Mouse (Mus musculus) lung, adult 2 months (tissue): ENCODE results near the gene Chrd. TPM values are rescaled to one million over a fixed set of nuclear protein-coding genes. Genes with fewer than 3 reads are reported as not detected.

Experiments used
- DNase-seq: peaks from one replicate; pipeline ENCODE4 v3.0.0; 2022
- H3K4me1 ChIP-seq: fragments of 200-500 bp; 2 replicates; pipeline ENCODE4 v1.6.1; 2011; ENCODE audit warnings: low read length; ENCODE audit not compliant: control insufficient read depth, insufficient read depth
- H3K4me3 ChIP-seq: fragments of 200-500 bp; replicated peaks from 2 replicates; pipeline ENCODE3; 2011; ENCODE audit warnings: low read depth, mild to moderate bottlenecking, control low read depth, low read length; ENCODE audit errors: extremely low read depth
- CTCF ChIP-seq: fragments of 200-500 bp; IDR thresholded peaks from 2 replicates; pipeline ENCODE4 v1.5.1; 2011; ENCODE audit warnings: mild to moderate bottlenecking, low read length, control low read depth; ENCODE audit not compliant: insufficient read depth
- POLR2A ChIP-seq: fragments of 200-500 bp; IDR thresholded peaks from 2 replicates; pipeline ENCODE4 v1.6.1; 2011; ENCODE audit warnings: low read depth, mild to moderate bottlenecking, control low read depth, low read length, borderline replicate concordance; ENCODE audit errors: extremely low read depth
- WGBS: fragments of 180-500 bp; shearing (Covaris S2); methylation state at CpG from one replicate; pipeline ENCODE4 v1.1.7; 2018; 5-methylcytosine and 5-hydroxymethylcytosine counted together
- polyA plus RNA-seq: library from polyadenylated mRNA; depleted of rRNA; stranded (reverse); fragments of >200 nt; gene quantifications from 2 replicates; pipeline ENCODE4 v1.2.3, GENCODE M21; 2012

Chrd gene
- polyA plus RNA-seq, 1 experiment: 4.4 TPM

DNA sequence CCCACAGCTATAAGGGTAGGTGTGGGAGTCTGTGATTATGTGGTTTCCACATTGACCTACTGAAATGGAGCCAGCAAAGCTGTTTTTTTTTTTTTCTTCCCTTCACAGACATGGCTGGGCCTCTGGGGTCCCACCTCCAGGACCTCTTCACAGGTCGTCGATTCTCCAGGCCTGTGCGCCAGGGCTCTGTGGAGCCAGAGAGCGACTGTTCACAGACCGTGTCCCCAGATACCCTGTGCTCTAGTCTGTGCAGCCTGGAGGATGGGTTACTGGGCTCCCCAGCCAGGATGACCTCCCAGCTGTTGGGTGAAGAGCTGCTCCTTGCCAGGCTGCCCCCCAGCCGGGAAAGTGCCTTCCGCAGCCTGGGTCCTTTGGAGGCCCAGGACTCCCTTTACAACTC is 31.6 kb upstream of the Chrd start:
- TF ChIP-seq CTCF (no peak), POLR2A (no peak)
- Histone ChIP-seq H3K4me1 (no peaks in the 10 kb centered on the region), H3K4me3 (no peak overlapping the region)
- WGBS: 70% methylated on average over 7 of the region's 7 CpGs
- no peak for DNase-seq

DNA sequence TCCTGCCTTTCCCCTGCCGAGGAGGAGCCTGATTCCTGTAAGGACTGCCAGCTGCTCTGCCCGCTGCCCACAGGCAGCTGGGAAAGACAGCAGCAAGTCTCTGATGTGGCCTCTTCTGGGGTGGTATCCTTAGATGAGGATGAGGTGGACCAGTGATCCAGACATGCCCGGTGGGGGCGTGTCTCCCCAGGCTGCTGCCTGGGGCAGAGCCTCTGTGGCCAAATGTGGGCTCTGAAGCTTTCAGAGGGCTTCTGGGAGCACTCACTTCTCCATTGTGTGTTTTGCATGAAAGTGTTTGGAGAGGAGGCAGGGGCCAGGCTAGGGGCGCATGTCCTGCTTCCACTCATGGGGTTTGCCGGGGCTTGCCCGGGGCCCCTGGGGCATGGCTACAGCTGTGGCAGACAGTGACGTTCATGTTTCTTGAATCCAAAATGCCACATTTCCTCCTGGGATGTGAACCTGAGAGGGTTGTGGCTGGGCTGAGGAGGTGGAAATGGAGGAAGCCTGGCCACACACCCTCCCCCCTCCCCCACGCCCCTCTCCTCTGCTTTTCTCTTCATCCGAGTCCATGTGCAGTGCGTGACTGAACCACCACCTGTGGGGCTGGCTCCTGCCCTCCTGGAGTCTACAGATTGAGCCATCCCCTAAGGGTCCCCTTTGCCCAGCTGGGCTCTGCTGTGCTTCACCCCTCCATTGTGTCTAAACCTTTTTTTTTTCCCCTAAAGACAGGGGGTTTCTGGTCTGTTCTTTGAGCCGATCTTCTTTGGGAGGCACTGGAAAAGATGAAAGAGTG is 31.0 kb upstream of the Chrd start:
- DNase-seq: no peak
- Histone ChIP-seq H3K4me1 (no peaks in the 10 kb centered on the region), H3K4me3 (no peak overlapping the region)
- 57% methylated on average over 12 of the region's 12 CpGs for WGBS
- TF ChIP-seq CTCF (no peak), POLR2A (no peak)

DNA sequence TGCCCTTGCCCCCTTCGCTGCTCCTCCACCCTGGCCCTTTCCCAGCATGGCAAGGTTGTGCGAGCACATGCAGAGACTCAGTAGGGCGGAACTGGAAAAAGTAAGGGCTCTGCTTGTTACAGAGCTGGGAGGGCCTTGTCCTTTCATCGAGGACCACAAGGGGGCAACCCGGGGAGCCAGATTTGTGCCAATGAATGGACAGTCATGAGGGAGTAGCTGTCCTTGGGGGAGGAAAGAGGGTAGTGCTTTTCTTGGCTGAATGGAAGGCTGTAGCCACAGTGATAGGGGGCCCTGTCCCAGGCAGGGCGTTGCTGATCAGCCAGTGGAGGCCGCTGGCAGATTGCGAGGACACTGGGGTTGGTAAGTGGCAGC is 30.4 kb upstream of the Chrd start:
- peak; percentile 41 for DNase-seq
- TF ChIP-seq CTCF (peak; percentile 52), POLR2A (no peak)

DNA sequence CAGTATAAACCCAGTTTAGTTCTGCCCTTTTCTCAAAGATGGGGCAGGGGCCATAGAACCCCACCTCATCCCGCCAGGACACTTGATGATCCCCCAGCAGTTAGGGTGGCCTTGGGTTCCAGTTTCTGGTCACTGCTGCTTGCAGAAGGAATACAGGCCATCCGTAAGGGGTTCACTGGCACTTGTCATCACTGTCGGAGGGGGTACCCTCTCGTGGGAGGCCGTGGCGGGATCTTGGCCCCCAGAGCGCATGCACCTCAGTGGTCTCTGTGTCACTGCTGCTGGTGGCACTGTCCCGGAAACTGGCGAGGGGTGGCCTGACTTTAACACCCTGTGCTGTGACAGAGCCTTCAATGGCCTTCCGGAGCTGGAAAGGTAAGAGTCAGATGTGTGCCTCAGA is 29.9 kb upstream of the Chrd start:
- H3K4me3 ChIP-seq: no peak overlapping the region
- 95% methylated on average over 10 of the region's 10 CpGs for WGBS
- TF ChIP-seq CTCF: no peak
- no peak for TF ChIP-seq POLR2A
- no peaks in the 10 kb centered on the region for H3K4me1 ChIP-seq
- DNase-seq: no peak

More for the DNA sequence above, 30.4 kb upstream of the Chrd start:
- Histone ChIP-seq H3K4me3 (no peak overlapping the region), H3K4me1 (no peaks in the 10 kb centered on the region)
- WGBS: 22% methylated on average over 8 of the region's 8 CpGs

DNA sequence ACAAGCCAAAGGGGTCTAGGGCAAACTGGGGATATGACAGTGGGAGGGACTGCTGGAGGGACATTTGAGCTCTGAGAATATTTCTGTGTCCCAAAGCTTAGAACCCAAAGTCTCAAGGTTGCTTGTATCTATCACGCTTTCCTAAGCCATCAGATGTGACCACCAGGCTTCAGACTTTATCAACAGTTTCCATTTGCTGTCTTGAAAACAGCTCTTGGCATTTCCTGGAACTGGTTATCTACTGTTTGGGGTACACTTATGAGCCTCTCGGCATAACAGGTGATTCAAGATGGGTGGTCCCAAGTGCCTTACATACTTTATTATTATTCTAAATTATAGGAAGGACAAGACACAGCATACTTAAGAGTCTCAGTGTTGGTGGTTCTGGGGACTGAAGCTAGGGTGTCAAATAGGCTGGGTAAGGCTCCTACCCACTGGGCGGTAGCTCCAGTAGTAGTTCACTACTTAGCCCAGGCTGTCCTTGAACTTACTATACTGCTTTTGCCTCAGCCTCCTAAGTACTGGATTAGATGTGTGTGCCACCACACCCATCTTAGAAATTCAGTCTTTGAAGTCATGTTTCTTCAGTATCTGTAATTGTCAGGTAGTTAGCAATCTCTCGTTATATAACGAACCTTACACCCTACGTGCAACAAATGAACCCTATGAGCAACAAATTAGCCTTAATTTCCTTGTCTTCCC is 29.1 kb upstream of the Chrd start:
- DNase-seq: no peak
- no peaks in the 10 kb centered on the region for H3K4me1 ChIP-seq
- H3K4me3 ChIP-seq: no peak overlapping the region
- TF ChIP-seq POLR2A (no peak), CTCF (no peak)
- 84% methylated on average over 6 of the region's 6 CpGs for WGBS

DNA sequence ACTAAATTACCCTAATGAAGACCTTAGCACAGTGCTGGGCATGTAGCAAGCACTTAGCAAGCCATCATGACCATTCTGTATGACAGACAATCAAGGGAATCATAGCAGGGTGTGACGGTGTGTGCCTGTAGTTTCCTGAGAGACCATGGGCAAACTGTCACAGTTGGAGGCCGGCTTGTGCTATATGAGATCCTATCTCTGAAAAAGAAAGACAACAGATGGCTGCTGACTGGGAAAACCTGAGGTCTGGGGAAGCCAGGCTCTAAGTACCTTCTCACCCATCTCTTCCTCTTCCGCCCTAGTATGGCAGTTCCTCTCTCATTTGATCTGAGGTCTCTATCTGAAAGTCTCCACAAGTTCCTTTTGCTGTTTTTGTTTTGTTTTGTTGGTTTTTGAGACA is 27.1 kb upstream of the Chrd start:
- DNase-seq: no peak
- H3K4me3 ChIP-seq: no peak overlapping the region
- no peaks in the 10 kb centered on the region for H3K4me1 ChIP-seq
- TF ChIP-seq POLR2A (no peak), CTCF (no peak)
- 74% methylated on average over 3 of the region's 3 CpGs for WGBS

DNA sequence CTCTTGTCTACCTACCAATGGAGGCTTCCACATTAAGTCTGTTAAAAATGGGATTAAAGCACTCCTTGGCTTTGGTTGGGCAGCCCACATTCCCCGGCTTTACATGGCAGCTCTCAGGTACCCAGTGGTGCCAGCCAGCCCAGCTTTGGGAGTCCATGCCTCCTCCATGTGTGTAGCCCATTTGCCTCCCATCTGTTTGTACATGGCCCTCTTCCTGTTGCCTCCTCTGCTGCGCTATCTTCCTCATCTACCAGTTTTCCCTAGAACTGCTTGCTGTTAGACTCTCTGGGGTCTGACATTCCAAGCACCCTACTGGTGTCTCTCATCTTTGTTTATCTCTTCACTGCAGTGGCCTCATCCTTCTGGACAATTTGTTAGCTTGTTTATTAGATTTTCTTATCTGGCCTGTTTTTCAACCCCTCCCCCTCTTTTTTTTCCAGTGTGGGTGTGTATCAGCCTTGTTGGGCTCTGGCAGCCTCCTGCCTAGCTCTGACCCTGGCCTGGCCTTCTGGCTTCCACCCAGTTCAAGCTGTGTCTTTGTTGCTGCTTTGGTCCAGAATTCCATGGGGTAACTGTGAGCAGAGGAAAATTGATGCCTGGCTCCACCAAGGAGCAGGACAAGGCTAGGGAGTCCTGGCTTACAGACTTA is 26.4 kb upstream of the Chrd start:
- TF ChIP-seq POLR2A (no peak), CTCF (no peak)
- no peak overlapping the region for H3K4me3 ChIP-seq
- WGBS: 85% methylated on average over 2 of the region's 2 CpGs
- no peak for DNase-seq
- no peaks in the 10 kb centered on the region for H3K4me1 ChIP-seq

DNA sequence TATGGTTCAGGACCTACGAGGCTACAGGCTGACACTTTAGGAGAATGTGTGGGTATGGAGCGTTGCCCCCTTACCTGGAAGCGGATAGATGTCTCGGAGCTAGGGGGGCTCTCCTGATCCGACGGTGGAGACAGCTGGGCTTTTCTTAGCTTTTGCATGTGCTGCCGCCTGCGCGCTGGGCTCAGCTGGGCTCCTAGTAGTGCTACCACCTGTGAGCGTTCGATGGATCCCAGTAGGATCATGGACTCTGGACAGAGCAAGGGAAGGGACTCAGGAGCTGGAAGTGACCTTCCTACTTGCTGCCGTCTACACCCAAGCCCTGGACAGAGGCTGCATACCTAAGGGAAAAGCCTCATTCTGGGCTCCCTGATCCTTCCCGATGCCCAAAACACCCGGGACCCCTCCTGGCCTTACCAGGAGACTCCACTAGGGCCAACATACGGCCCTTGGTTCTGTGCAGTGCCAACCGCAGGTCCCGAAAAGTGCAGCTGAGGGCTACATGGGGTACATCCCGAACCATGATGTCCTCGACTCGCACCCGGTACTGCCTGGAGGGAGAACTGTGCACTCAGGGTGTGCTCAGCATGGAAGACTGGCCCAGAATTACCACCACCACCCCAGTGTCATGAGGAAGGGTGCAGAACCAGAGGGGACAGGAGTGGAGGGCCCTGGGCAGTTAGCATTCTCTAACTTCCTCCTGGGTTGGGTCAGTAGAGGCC is 24.5 kb upstream of the Chrd start:
- H3K4me3 ChIP-seq: no peak overlapping the region
- TF ChIP-seq CTCF (no peak), POLR2A (no peak)
- WGBS: 91% methylated on average over 21 of the region's 21 CpGs
- no peaks in the 10 kb centered on the region for H3K4me1 ChIP-seq
- no peak for DNase-seq
